Mouse (Mus musculus) retina, adult 2 months (tissue): ENCODE results near the gene Kdf1.

ENCODE experiments used
- DNase-seq: peaks from one replicate; pipeline ENCODE4 v3.0.0-alpha.2; 2012; ENCODE audit warnings: low read depth, low spot score

The Kdf1 gene

DNA sequence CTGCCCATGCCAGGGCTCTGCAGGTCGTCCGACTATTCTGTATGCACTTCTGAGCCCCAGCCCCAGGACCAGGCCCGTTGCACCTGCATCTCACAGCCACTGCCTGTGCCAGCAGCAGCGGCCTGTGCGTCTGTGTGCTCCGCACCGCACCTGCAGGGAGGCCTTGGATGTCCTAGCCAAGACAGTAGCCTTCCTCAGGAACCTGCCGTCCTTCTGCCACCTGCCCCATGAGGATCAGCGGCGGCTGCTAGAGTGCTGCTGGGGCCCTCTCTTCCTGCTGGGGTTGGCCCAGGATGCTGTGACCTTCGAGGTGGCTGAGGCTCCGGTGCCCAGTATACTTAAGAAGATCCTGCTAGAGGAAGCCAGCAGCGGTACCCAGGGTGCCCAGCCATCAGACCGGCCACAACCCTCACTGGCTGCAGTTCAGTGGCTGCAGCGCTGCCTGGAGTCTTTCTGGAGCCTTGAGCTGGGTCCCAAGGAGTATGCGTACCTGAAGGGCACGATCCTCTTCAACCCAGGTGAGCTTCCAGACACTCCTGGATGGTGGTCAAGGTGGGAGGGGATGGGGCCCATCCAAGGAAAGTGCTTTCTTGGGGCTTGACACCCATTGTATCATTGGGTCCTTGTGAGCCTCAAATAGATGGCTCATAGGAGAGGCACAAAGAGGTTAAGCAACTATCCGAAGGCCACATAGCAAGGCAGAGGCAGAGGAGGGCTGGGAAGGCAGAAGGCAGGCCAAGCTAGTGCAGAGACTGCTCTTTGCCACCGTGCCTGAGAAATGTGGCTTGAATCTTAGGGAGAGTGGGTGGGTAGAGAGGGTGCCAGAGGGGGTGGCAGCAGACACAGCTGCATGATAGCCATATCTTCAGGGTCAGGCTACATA, 34.9 kb downstream of the Kdf1 start:
- no peak for DNase-seq

DNA sequence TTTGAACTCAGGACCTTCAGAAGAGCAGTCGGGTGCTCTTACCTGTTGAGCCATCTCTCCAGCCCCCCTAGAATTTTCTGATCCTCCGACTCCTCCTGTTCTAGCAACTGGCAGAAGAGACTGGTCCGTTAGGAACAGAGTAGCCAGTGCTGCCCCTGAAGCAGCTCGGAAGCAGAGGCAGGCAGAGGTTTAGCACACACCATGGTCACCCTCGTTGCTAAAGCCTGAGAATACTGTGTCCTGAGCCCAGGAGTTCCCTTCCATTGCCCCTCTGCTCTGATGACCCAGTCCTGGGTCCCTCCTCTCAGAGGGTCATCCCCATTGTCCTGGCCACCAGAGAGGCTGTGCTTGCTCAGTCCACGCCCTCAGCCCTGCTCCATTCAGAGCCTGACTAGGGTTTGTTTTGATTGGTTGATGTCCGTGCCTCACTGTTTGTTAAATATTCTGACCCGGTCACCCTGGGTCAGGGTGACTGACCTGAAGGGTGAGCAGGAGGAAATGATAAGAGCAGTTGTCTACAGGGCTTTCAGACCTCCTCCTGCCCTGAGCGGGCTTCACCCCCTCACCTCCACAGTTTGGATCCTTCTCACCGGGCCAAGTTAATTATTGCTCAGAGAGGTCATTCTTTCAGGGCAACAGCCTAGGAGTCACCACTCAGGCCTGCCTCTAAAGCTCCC, 38.4 kb downstream of the Kdf1 start:
- no peak for DNase-seq

DNA sequence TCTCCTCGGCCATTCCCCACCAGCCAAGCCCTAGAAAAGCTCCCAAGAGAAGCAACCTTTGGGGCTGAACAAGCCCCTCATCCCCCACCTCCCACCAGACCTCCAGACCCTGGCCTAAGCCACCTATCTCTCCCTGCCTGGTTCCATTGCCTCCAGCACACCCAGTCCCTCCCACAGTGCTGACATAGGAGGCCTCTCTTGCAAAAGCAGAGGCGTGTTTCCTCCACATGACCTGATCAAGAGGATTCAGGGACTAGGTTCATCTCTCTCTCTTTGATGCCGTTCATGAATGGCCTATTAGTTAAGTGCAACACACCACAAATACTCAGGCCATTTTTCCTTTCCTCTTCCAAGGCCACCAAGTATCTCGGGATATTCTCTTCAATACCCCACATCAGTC, 41.1 kb downstream of the Kdf1 start:
- no peak for DNase-seq

DNA sequence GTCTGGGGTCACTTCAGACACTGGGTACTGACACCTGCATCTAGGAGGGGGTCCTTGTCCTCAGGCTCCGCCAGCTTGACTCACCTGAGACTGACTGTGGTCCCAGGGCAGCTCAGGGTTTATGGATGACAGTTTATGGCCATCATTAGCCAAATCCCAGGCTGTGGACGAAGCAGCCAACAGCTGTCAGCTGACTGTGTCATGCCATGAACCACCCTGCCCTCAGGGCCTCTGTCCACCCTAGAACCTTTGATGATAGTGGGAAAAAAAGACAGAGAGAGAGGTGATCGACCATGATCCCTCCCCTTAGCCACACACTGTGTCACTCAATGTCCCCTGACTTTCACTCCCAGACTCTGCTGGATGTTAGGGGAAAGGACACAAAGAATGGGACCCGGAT, 42.9 kb downstream of the Kdf1 start:
- DNase-seq: no peak

DNA sequence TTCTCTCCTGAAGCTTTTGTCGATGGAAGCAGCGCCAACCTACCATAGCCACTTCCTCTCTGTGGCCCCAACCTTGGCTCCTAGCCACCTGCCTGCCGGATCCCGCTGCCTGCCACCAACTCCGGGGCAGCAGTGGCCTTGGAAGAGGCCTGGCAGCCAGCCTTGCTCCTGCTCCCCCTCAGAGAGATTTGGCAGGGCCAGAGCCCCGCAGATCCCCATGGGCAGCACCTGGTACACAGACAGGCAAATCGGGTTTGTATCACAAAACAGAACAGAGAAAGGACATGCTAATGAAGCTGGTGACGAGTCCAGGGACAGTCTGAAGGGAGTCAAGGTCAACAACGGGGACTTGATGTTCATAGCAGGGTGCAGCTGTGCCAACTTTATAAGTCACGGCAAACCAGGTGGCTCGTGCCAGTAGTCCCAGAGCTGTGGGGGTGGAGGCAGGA, 44.4 kb downstream of the Kdf1 start:
- no peak for DNase-seq

DNA sequence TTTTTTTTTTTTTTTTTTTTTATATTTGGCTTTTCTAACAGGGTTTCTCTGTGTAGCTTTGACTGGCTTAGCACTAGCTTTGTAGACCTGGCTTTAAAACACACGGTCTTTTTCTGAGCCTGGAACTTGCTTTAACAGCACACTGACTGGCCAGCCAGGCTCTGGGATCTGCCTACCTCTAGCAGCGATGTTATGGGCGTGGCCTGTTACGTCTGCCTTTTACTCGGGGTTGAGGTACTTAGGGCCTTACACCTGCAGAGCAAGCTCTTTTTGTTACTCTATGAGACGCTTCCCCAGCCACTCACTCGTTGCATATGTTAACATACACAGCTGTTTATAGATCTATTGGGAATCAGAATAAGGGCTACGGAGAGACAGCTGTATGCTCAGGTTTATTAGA, 48.5 kb downstream of the Kdf1 start:
- no peak for DNase-seq

DNA sequence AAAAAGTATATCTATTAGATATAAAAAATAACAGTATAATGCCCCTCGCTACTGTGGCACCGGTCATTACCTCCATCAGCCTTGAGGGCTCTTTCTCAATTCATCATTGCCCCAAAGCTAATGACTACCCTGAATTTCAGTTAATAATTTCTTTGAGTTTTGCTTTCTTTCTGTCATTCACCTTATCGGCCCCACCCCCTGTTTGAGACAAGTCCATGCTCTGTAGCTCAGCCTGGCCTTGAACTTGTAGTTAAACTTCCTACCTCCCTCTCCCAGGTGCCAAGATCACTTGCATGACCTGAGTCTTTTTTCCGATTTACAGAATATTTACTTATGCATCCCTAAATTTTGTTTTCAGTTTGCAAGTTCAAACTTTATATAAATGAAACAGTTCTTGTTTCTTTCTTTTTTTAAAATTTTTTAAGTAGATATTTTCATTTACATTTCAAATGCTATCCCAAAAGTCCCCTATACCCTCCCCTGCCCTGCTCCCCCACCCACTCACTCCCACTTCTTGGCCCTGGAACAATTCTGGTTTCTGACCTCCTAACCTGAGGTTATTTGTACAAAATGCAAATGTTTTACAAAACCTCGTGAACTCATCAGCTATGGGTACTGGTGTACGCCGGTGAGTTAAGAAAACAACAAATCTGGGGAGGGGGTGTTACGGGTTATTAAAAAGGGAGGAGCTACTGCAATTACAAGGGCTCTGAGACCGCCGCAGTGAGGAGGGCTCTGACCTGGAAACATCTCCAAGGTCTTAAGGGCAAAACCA, 50.7 kb downstream of the Kdf1 start:
- no peak for DNase-seq

DNA sequence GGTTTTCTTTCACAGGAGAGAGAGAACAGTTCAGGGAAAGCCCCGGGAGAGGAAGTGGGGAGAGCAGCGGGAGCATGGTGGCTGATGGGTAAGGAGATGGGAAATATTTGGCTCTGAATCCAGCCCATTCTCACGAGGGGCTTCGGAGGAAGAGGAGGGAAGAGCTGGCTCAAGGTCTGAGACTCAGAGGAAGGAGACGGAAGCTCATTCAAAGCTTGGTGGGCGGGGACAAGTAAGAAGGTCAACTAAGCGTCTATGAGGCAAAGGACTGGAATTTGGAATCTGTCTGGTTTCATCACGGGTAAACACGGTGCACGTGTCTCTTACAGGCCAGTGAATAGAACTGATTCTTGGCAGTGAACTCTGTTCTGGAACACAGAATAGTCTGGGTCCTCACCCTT, 51.3 kb downstream of the Kdf1 start:
- DNase-seq: no peak

DNA sequence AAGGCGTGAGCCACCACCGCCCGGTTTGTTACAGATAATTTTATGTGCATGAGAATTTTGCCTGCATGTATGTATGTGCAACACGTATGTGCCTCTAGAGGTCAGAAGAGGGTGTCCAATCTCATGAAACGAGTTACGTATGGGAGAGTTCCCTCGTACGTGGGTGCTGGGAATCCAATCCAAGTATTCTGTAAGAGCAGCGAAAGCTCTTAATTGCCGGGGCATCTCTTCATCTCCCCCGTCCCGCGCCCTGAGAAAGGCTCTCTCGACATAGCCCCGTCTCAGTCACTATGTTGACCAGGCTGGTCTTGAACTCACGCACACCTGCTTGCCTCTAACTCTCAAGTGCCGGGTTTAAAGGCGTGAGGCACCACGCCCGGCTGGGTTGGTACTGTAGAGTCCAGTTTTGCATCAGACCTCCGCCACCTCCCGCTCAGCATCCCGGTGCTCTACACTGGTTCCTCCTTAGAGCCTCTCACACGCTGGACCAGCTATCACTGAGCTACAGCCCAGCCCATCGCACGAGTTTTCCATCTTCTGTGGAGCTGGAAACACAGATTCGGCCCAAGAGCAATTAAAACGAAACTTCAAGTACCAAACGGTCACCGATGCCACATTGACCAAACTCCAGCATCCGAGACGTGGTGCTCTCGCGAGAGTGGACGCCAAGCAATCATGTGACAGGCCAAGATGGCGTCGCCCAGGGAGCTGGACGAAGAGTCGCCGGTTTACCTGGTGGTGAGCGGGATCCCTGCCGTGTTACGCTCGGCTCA, 55.5 kb downstream of the Kdf1 start, which contains the start of gene Gpatch3:
Gene Gpatch3, plus strand, starts transcription at position 676 of the 773 bp plus-strand sequence.
- DNase-seq: peak; percentile 86

DNA sequence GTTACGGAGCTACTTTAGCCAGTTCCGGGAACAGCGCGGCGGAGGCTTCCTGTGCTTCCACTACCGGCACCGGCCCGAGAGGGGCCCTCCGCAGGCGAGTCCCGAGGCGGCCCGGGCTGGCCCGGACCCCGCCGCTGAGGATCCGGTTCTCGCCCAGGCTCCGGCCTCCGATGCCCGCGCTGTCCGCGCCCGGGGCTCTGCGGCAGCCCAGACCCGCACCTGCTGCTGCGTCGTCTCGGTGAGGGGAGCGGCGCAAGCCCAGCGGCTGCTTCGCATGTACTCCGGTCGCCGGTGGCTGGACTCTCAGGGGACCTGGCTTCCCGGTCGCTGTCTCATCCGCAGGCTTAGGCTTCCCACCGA, 56.1 kb downstream of the Kdf1 start:
- DNase-seq: no peak

DNA sequence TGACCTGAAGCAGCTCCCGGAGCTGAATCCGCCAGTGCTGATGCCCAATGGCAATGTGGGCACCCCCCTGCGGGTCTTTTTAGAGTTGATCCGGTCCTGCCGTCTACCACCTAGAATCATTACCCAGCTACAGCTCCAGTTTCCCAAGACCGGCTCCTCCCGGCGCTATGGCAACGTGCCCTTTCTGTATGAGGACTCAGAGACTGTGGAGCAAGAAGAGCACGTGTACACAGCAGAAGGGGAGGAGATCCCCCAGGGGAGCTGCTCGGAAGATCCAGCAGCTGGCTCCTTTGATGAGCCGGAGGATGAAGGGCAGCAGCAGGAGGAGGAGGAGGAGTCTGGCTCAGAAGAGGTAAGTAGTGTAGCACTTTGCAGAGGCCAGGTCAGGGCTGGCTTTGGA, 59.2 kb downstream of the Kdf1 start:
- no peak for DNase-seq
